Mouse (Mus musculus) midbrain, postnatal 0 days (tissue): ENCODE results near the gene Gm3336. TPM values are rescaled to one million over a fixed set of nuclear protein-coding genes. Genes with fewer than 3 reads are reported as not detected.

Experiments used
- ATAC-seq: fragments of 200-750 bp; cut with Nextera tagmentation; 2 replicates; pipeline ENCODE4 v1.8.0; 2017; ENCODE audit warnings: moderate number of reproducible peaks, mild to moderate bottlenecking, moderate TSS enrichment, moderate library complexity; ENCODE audit not compliant: low FRiP score
- DNase-seq: peaks from one replicate; pipeline ENCODE4 v3.0.0-alpha.2; 2015; ENCODE audit warnings: low spot score
- H3K27ac ChIP-seq: fragments of 300-500 bp; sonication (generic); 2 replicates; pipeline ENCODE4 v1.5.1; 2014; ENCODE audit warnings: low read depth, mild to moderate bottlenecking, low read length, mixed read lengths
- H3K27me3 ChIP-seq: fragments of 300-500 bp; sonication (generic); 2 replicates; pipeline ENCODE4 v1.6.1; 2014; ENCODE audit warnings: low read length, control low read depth, mixed read lengths; ENCODE audit not compliant: insufficient read depth
- H3K36me3 ChIP-seq: fragments of 300-500 bp; sonication (generic); 2 replicates; pipeline ENCODE4 v1.6.1; 2014; ENCODE audit warnings: low read length, control low read depth, mixed read lengths; ENCODE audit not compliant: insufficient read depth
- H3K4me1 ChIP-seq: fragments of 300-500 bp; sonication (generic); 2 replicates; pipeline ENCODE4 v1.6.1; 2014; ENCODE audit warnings: mild to moderate bottlenecking, control low read depth, antibody characterized with exemption, low read length, mixed read lengths; ENCODE audit not compliant: insufficient read depth
- H3K4me2 ChIP-seq: fragments of 300-500 bp; sonication (generic); 2 replicates; pipeline ENCODE4 v1.6.1; 2014; ENCODE audit warnings: low read depth, mild to moderate bottlenecking, low read length, mixed read lengths; ENCODE audit not compliant: poor library complexity, severe bottlenecking
- H3K4me3 ChIP-seq: fragments of 300-500 bp; sonication (generic); 2 replicates; pipeline ENCODE4 v1.5.1; 2014; ENCODE audit warnings: low read depth, mild to moderate bottlenecking, low read length, moderate library complexity
- H3K9ac ChIP-seq: fragments of 300-500 bp; sonication (generic); replicated peaks from 2 replicates; pipeline ENCODE4 v1.6.1; 2014; ENCODE audit warnings: mild to moderate bottlenecking, low read length, moderate library complexity, mixed read lengths; ENCODE audit not compliant: poor library complexity, severe bottlenecking
- H3K9me3 ChIP-seq: fragments of 300-500 bp; sonication (generic); 2 replicates; pipeline ENCODE4 v1.6.1; 2016; ENCODE audit warnings: low read length, control low read depth
- CTCF ChIP-seq: IDR thresholded peaks from 2 replicates; pipeline ENCODE4 v1.5.1; 2016; ENCODE audit warnings: antibody characterized with exemption, mild to moderate bottlenecking
- WGBS: fragments of 180-500 bp; shearing (Covaris S2); extraction: QIAGEN DNeasy Blood & Tissue Kit; methylation state at CpG from one replicate; pipeline ENCODE4 v1.1.7; 2014; 5-methylcytosine and 5-hydroxymethylcytosine counted together
- polyA plus RNA-seq: library from polyadenylated mRNA; unstranded; fragments of >200 nt; fragmentation: Nextera tagmentation; extraction: Ambion mirVana; gene quantifications from 2 replicates; pipeline ENCODE4 v1.2.1, GENCODE M21; 2015
- total RNA-seq: library from RNA; depleted of rRNA; stranded (reverse); fragments of >200 nt; gene quantifications from 2 replicates; pipeline ENCODE4 v1.2.3, GENCODE M21; 2014

Gene Gm3336
- total and polyA plus RNA-seq, 2 experiments from 2014 or later = not detected

DNA sequence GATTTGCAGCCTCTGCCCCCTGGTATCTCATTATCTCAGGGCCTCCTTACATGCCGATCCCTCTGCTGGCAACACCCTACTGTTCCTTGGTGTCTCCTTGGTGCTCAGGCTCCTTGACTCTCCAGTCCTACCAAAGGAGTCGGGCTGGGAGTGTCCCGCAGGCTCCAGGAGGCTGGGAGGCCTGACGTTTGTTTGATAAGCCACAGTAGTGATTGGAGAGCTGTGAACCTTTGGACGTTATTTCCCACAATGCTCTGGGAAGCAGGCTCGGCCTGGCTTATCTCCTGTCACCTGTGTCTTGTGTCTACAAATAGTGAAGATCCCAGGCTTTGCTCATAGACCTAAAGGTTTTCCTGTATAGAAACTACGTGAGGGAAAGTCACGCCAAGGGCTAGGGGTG lies 45.7 kb downstream of the Gm3336 start:
- H3K4me3 ChIP-seq = no peak overlapping the region
- H3K9me3 ChIP-seq = no peaks in the 10 kb centered on the region
- no peak overlapping the region for H3K9ac ChIP-seq
- no peak overlapping the region for H3K27ac ChIP-seq
- WGBS = 87% methylated on average over 8 of the region's 8 CpGs
- no peak for TF ChIP-seq CTCF
- H3K36me3 ChIP-seq = peaks cover 24% of the 10 kb centered on the region
- no peak for ATAC-seq
- no peak for DNase-seq
- peaks cover 8% of the 10 kb centered on the region; the same call in 1 of the 2 replicates for H3K4me1 ChIP-seq
- no peak overlapping the region for H3K4me2 ChIP-seq
- H3K27me3 ChIP-seq = 0 out of 2 replicates have a peak, but pooled peaks cover 4% of the 10 kb centered on the region

DNA sequence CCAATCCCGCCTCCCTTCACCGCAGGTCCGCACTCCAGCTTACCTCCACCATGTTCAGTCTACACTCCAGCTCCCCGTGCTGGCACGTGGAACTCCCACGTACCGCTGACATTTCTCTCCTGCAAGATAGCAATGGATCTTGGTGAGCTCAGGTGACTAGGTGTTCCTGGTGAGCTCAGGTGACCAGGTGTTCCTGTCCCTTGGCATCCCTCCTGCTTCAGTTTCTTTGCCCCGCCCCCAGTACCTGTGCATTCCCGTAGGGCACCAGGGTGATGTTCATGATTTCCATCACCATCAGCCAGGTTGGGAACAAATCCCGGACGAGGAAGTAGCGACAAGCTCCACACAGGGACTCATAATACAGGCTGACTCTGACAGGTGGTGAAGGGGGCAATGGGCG lies 46.3 kb downstream of the Gm3336 start:
- H3K9me3 ChIP-seq = no peaks in the 10 kb centered on the region
- no peak for DNase-seq
- peaks cover 7% of the 10 kb centered on the region; the same call in 1 of the 2 replicates for H3K4me1 ChIP-seq
- no peak overlapping the region for H3K27ac ChIP-seq
- ATAC-seq = no peak
- TF ChIP-seq CTCF = no peak
- H3K27me3 ChIP-seq = 0 out of 2 replicates have a peak, but pooled peaks cover 4% of the 10 kb centered on the region
- WGBS = 92% methylated on average over 13 of the region's 13 CpGs
- H3K36me3 ChIP-seq = peaks cover 25% of the 10 kb centered on the region
- no peak overlapping the region for H3K4me3 ChIP-seq
- no peak overlapping the region for H3K4me2 ChIP-seq
- no peak overlapping the region for H3K9ac ChIP-seq

DNA sequence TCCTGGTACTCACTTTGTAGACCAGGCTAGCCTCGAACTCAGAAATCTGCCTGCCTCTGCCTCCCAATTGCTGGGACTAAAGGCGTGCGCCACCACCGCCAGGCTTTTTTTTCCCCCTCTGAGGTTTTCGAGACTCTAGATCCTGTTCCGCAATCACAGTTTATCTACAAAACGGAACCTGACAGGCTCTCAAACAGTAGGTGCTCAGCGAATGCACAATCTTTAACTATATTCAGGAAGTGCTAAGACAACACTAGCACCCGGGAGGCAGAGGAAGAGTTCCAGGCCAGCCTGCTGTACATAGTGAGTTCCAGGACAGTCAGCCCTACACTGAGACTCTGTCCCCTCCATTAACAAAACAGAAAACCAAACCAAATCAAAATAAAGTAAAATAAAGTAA lies 47.0 kb downstream of the Gm3336 start:
- WGBS = 80% methylated on average over 9 of the region's 9 CpGs
- DNase-seq = no peak
- H3K27me3 ChIP-seq = 0 out of 2 replicates have a peak, but pooled peaks cover 4% of the 10 kb centered on the region

DNA sequence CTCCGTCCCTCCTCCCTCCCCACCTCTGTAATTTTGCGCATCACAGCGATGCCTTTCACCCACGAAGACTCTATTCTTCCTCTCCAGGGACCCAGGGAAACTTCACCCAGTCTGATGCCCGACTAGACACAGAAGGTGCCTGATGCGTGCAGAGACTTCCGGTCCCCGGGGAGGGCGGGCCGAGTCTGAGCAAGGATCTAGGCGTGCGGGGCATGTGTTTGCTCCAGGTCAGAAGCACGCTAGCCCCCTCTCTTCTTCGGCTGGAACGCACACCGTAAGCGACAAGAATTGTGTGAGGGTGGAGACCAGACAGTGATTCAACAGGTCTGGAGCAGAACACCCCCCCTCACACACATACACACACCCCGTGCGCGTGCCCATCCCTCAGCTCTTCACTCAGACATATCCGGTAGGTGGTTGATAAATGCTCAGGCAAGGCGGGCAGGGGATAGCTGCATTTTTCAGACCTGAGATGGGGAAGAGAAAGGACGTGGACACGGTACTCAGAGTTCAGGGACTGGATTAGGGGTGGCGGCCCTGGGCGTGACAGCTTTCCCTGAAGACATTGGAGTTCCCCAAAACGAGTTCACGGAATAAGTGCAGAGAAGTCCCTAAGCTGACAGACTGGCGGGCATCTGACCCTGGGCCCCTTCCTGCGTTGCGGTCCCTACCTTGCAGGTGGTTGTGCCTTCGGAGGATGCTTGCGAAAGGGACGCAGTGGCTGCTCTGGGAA lies 47.7 kb downstream of the Gm3336 start:
- H3K4me2 ChIP-seq = peak overlapping the region; percentile 38
- TF ChIP-seq CTCF = no peak
- H3K4me1 ChIP-seq = no peaks in the 10 kb centered on the region; the same call in 1 of the 2 replicates
- ATAC-seq (no peak), DNase-seq (no peak)
- 5% methylated on average over 34 of the region's 34 CpGs for WGBS
- H3K9ac ChIP-seq = peak overlapping the region; percentile 44; the same call in 1 of the 2 replicates
- no peaks in the 10 kb centered on the region for H3K9me3 ChIP-seq
- 0 out of 2 replicates have a peak, but pooled peaks cover 4% of the 10 kb centered on the region for H3K27me3 ChIP-seq
- H3K36me3 ChIP-seq = peaks cover 35% of the 10 kb centered on the region
- no peak overlapping the region for H3K27ac ChIP-seq
- peak overlapping the region; percentile 22 for H3K4me3 ChIP-seq

More for the DNA sequence above, 47.0 kb downstream of the Gm3336 start:
- H3K36me3 ChIP-seq = peaks cover 28% of the 10 kb centered on the region
- no peak for ATAC-seq
- no peak overlapping the region for H3K9ac ChIP-seq
- peak overlapping the region; percentile 22; the same call in 1 of the 2 replicates for H3K4me3 ChIP-seq
- H3K4me1 ChIP-seq = peaks cover under 1% of the 10 kb centered on the region; the same call in 1 of the 2 replicates
- no peaks in the 10 kb centered on the region for H3K9me3 ChIP-seq
- no peak overlapping the region; the same call in 1 of the 2 replicates for H3K4me2 ChIP-seq
- TF ChIP-seq CTCF = no peak
- no peak overlapping the region for H3K27ac ChIP-seq

DNA sequence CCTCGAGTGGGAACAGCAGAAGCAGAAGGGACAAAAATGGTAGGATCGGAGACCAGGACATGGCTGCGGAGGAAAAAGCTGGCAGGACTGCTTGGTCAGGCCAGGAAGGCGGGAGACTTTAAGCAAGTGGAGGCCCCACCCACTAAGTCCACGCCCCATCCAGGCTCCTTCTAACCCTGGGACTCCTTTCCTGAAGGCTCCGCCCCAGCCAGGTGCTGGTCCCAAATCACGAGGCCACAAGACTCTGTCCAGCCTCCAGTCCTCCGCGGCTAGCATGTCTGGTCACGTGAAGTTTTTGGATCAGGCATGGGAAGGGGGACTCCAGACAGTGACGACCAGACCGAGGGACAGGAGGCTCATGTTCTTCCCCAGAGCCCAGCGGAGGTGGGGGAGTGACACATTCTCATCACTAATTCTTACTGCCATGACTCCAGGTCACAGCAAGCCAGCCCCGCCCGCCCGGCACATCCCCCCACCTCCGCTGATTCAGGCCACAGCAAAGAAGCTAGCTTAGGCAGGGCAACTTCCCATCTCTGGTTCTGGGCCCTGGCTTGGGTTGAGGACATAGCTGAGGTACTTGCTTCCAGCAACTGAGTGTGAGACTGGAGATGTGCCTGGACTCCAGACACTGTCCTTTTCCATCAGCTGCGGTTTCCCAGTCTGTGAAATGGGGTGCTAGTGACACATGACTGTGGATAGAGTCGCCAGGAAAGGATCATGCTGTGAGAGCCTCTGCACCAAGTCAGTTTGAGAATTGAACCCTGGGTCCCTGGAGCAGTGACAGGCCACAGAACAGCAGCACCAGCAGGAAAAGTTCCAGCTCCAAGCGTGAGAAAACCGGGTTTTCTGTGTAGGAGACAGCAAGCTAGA lies 48.5 kb downstream of the Gm3336 start:
- WGBS = 8% methylated on average over 21 of the region's 21 CpGs
- DNase-seq (peak; percentile 17), ATAC-seq (no peak)
- peak overlapping the region; percentile 38 for H3K4me2 ChIP-seq
- no peaks in the 10 kb centered on the region; the same call in 1 of the 2 replicates for H3K4me1 ChIP-seq
- no peak for TF ChIP-seq CTCF
- H3K27ac ChIP-seq = no peak overlapping the region
- H3K4me3 ChIP-seq = peak overlapping the region; percentile 22
- H3K36me3 ChIP-seq = peaks cover 43% of the 10 kb centered on the region
- no peaks in the 10 kb centered on the region for H3K9me3 ChIP-seq
- 0 out of 2 replicates have a peak, but pooled peaks cover 4% of the 10 kb centered on the region for H3K27me3 ChIP-seq
- H3K9ac ChIP-seq = peak overlapping the region; percentile 44; the same call in 1 of the 2 replicates
